Comparison of ENCODE assay signal across 14 mouse cellular contexts in genomic region chr13:105411535-105412326, GRCm38 (mm10). TPM values are rescaled to one million over a fixed set of nuclear protein-coding genes. Genes with fewer than 3 reads are reported as not detected.
DNase-seq lines count a peak whose midpoint lies in the region; ATAC-seq and TF ChIP-seq lines count a peak whose summit lies in the region.
"Had no signal": no experiment of that assay in that cellular context is flagged by ENCODE, and none has a peak within 500 bp of the region (broad histone marks: within the 10 kb centered on the region; RNA-seq: fewer than 3 reads in every experiment).

No protein-coding gene starts in this region.

- H3K4me3 ChIP-seq in embryonic facial prominence, embryonic 14.5 days (ENCODE audit: low read depth, low read length), result no peak overlapping the region
- H3K4me3 ChIP-seq in embryonic facial prominence, embryonic 10.5 days, result no peak overlapping the region
- H3K4me3 ChIP-seq in hindbrain, postnatal 0 days (ENCODE audit: low read length), result no peak overlapping the region
- H3K4me3 ChIP-seq: gastrocnemius, adult 2 months had no signal

- ATAC-seq in embryonic facial prominence, embryonic 14.5 days (ENCODE audit: low read depth), result 0 out of 2 replicates have a peak, but pooled peaks have one; percentile 26
- peak; percentile 94 for ATAC-seq in hindbrain, postnatal 0 days

- 68% methylated on average over 10 of the region's 10 CpGs for whole genome bisulfite sequencing in embryonic facial prominence, embryonic 14.5 days
- WGBS in embryonic facial prominence, embryonic 10.5 days, result 73% methylated on average over 10 of the region's 10 CpGs
- 51% methylated on average over 10 of the region's 10 CpGs for WGBS in hindbrain, postnatal 0 days

- H3K27ac ChIP-seq in embryonic facial prominence, embryonic 14.5 days (replicated peaks; ENCODE audit: low read depth, low read length), result no peak overlapping the region
- no peak overlapping the region for H3K27ac ChIP-seq in embryonic facial prominence, embryonic 10.5 days (replicated peaks)
- peak overlapping the region; percentile 45; the same call in 1 of the 2 replicates for H3K27ac ChIP-seq in hindbrain, postnatal 0 days
- H3K27ac ChIP-seq: gastrocnemius, adult 2 months had no signal

- no peak overlapping the region for H3K4me2 ChIP-seq in embryonic facial prominence, embryonic 14.5 days (ENCODE audit: low read depth, low read length)
- no peak overlapping the region for H3K4me2 ChIP-seq in hindbrain, postnatal 0 days (ENCODE audit: low read depth, low read length)

- DNase-seq in embryonic facial prominence, embryonic 14.5 days (ENCODE audit: low spot score), result peak; percentile 17
- no peak for DNase-seq in embryonic facial prominence, embryonic 10.5 days (ENCODE audit: low spot score)
- peak; percentile 61 for DNase-seq in brain, adult 2 months (ENCODE audit: low read depth, low spot score)
- DNase-seq in hindbrain, postnatal 0 days (ENCODE audit: low spot score), result peak; percentile 80
- peak; percentile 29 to 63 for DNase-seq in left cerebral cortex, postnatal 14 days (ENCODE audit: low spot score in 2 of 2)
- DNase-seq in retina, postnatal 1 day, result no peak
- DNase-seq in lung, postnatal 36 days, result no peak
- no peak for DNase-seq in testis, postnatal 14 days (ENCODE audit: low spot score)
- DNase-seq: B cell, adult 2 months; gastrocnemius, adult 2 months; heart, postnatal 36 days; lung, postnatal 10 days had no signal

- H3K9me3 ChIP-seq in embryonic facial prominence, embryonic 14.5 days (ENCODE audit: control insufficient read depth, low read length), result no peaks in the 10 kb centered on the region
- no peaks in the 10 kb centered on the region for H3K9me3 ChIP-seq in embryonic facial prominence, embryonic 10.5 days
- no peaks in the 10 kb centered on the region for H3K9me3 ChIP-seq in hindbrain, postnatal 0 days (ENCODE audit: low read length)

- intact Hi-C loops in left cerebral cortex, postnatal 14 days (cut with DNase I), result no loop called here

- no peaks in the 10 kb centered on the region for H3K27me3 ChIP-seq in embryonic facial prominence, embryonic 14.5 days (replicated peaks; ENCODE audit: control insufficient read depth, insufficient read depth, low read length)
- H3K27me3 ChIP-seq in embryonic facial prominence, embryonic 10.5 days (replicated peaks; ENCODE audit: low read depth, poor library complexity, severe bottlenecking), result no peaks in the 10 kb centered on the region
- H3K27me3 ChIP-seq in hindbrain, postnatal 0 days (ENCODE audit: insufficient read depth, low read length), result no peaks in the 10 kb centered on the region

- H3K9ac ChIP-seq in embryonic facial prominence, embryonic 14.5 days (ENCODE audit: low read depth, low read length), result no peak overlapping the region
- H3K9ac ChIP-seq in hindbrain, postnatal 0 days (replicated peaks; ENCODE audit: low read length), result no peak overlapping the region

- TF ChIP-seq CTCF in hindbrain, postnatal 0 days (IDR thresholded peaks at IDR 0.05; ENCODE audit: low read depth), result no peak

- H3K4me1 ChIP-seq in embryonic facial prominence, embryonic 14.5 days (ENCODE audit: control insufficient read depth, insufficient read depth, low read length), result no peaks in the 10 kb centered on the region
- H3K4me1 ChIP-seq in embryonic facial prominence, embryonic 10.5 days, result no peaks in the 10 kb centered on the region
- H3K4me1 ChIP-seq in hindbrain, postnatal 0 days (ENCODE audit: insufficient read depth, low read length), result no peaks in the 10 kb centered on the region

- no peaks in the 10 kb centered on the region for H3K36me3 ChIP-seq in embryonic facial prominence, embryonic 14.5 days (ENCODE audit: control insufficient read depth, insufficient read depth, low read length)
- H3K36me3 ChIP-seq in embryonic facial prominence, embryonic 10.5 days (replicated peaks), result no peaks in the 10 kb centered on the region
- no peaks in the 10 kb centered on the region for H3K36me3 ChIP-seq in hindbrain, postnatal 0 days (ENCODE audit: insufficient read depth, low read length)

RNA-seq across cellular contexts. Expression of gene Htr1a, which starts 31.7 kb away (rescaled TPM):
- 0.14 and 0.18 TPM in 2 replicates for polyA plus RNA-seq in embryonic facial prominence, embryonic 14.5 days (2014; fragmentation: Nextera tagmentation; extraction: Ambion mirVana)
- 0.09 and 0.29 TPM in 2 replicates for polyA plus RNA-seq in embryonic facial prominence, embryonic 10.5 days (2016; fragmentation: Nextera tagmentation; extraction: Ambion mirVana)
- 9.1 and 9.3 TPM in 2 replicates for total RNA-seq in hindbrain, postnatal 0 days (2014; rRNA removed)
- polyA plus RNA-seq in hindbrain, postnatal 0 days (2015; fragmentation: Nextera tagmentation; extraction: Ambion mirVana), result 3.9 and 4.6 TPM in 2 replicates
- 10 to 100 TPM; 12.5 to 15.0 TPM for total RNA-seq in left cerebral cortex, postnatal 14 days (2021)
- total RNA-seq: gastrocnemius, adult 2 months; heart, postnatal 36 days; neutrophil, adult 5-6 weeks had no signal
- polyA plus RNA-seq: limb, embryonic 11.5 days had no signal

Comparison
In these comparisons a context has a peak if more than half of its experiments do, and no peak if none do; other contexts are left out.
1. DNase-seq: peak in embryonic facial prominence, embryonic 14.5 days (single experiment), brain, adult 2 months (single experiment), hindbrain, postnatal 0 days (single experiment) and left cerebral cortex, postnatal 14 days (2 of 2); none in embryonic facial prominence, embryonic 10.5 days (single experiment), retina, postnatal 1 day (single experiment), lung, postnatal 36 days (single experiment) and testis, postnatal 14 days (single experiment).